Mouse (Mus musculus) bone marrow, adult 2 months (tissue): ENCODE measurements at regions not wholly inside any gene's neighbourhood (a gene's known extent, or its start where the extent isn't known, plus 50 kb on each side); places are given as distances from the start of the nearest gene placed in this dataset.

ENCODE experiments used
- CTCF ChIP-seq: fragments of 200-500 bp; IDR thresholded peaks from 2 replicates; pipeline ENCODE4 v1.5.1; 2011; ENCODE audit warnings: low read length, control low read depth; ENCODE audit not compliant: control insufficient read depth, insufficient read depth
- POLR2A ChIP-seq: fragments of 200-500 bp; IDR thresholded peaks from 2 replicates; pipeline ENCODE4 v1.6.1; 2011; ENCODE audit warnings: low read depth, mild to moderate bottlenecking, control low read depth, low read length, borderline replicate concordance; ENCODE audit not compliant: control insufficient read depth

- TF ChIP-seq CTCF, result no peak
- TF ChIP-seq POLR2A, result no peak
These were observed 116.4 kb upstream of the Pmepa1 start for GRCm38 (mm10) chr2:173392557-173393323.
